Mouse (Mus musculus): ENCODE measurements at regions not wholly inside any gene's neighbourhood (a gene's known extent, or its start where the extent isn't known, plus 50 kb on each side); places are given as distances from the start of the nearest gene placed in this dataset.
A peak's percentile ranks its signal among the peaks of the same experiment; 100 is the strongest.
"Not testable (repeated sequence)": the region's sequence is repeated elsewhere in the genome, so short reads cannot be mapped to it uniquely, and the experiment has no call there.

DNA sequence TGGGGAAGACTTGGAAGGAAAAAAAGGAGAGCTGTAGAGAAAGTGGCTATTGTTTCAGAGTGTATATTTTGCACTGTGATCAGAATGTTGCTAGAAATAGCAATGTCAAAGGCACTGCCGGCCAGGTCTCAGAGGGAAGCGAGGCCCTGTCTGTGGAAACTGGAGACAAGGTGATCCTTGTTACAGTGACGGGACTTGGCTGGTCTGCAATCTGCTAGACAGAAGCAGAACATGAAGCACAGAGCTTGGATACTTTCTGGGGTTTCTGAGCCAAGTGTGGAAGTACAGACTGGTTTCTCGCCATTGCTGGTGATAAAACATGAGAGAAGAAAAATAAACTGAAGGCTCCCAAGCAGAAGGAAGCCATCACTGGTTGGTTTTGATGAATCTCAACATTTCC is 198.3 kb upstream of the Slc7a14 start:
- no peak for DNase-seq

DNA sequence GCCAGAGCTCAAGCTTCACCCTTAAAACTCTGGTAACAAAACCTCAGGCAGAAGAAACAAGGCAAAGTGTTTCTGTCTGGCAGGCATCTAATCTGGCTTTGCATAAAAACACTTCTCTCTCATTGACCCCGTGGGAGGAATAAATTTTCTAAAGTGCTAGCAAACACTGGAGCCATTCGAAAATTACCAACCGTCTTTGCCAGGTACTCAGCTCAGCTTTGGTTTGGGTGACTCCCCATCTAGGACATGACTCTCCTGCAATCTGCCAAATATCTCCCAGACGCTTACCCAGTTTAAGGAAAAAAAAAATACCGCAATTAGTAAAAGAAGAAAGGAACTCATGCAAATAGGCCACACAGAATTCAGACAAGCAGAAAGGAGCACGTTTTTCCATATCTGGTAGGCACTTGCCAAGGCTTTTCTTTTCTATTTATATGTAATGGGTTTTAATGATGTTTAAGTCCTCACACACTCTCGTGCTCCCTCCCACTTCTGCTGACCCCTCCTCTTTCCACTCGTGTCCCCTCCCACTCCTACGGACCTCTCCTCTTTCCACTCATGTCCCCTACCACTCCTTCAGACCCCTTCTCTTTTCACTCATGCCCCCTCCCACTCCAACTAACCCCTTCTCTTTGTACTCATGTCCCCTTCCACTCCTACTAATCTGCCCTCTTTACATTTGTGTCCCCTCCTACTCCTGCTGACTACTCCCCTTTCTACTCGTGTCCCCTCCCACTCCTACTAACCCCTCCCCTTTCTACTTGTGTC is 189.2 kb upstream of the Slc7a14 start:
- no peak for DNase-seq

DNA sequence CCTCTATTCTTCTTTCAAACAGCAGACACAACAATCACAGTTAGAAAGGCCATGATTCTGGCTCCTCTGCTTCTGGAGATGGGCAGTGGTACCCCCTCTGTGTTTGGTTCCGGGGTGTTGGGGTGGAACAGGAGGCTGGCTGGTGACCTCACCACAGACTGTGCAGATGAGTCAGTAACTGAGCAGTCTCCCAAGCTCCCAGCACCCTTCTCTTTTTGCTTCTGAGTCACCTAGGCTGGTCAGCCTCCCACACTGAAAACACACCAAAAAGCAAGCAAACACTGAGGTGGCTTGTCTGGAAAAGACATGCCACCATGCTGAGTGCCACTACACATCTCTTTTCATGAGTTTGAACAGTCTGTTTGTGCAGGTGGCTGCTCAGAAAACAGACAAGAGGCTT is 185.1 kb upstream of the Slc7a14 start:
- no peak for DNase-seq

DNA sequence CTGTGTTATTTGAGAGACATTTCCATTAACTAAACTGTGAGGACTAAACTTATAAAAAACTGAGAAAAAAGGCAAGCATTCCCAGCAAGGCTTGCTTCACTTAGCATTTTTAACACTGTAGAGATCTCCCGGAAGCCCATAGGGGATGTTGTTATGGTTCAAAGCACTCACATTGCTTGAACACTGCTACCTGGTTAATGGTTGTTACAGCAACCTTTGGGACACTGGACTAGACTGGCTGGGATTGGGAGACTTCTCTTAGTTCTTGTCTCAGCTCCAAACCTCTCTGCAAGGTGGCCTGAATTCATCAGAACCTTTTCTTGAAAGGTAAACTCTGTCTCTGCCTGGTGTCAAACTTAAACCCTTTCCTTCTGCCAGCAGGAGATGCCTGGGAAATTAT is 184.5 kb upstream of the Slc7a14 start:
- DNase-seq: peak; percentile 28

DNA sequence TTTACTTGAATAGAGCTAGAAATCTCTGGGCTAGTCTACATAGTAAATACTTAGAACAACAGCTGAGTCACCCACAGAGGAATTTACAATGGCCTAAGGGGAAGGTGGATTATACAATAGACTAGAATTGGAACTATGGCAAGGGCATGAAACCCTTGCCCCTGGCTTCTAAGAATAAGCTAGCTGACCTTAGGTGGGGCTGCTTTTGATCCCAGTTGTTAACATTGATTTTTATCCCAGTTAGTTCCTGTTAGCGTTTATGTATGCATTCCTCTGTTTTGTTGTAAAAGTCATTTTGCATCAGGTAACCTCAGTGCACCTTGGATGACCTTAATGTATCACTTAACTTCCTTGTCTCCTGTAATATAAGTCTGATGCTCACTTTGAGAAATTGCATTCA is 181.6 kb upstream of the Slc7a14 start:
- not testable (repeated sequence) for DNase-seq

DNA sequence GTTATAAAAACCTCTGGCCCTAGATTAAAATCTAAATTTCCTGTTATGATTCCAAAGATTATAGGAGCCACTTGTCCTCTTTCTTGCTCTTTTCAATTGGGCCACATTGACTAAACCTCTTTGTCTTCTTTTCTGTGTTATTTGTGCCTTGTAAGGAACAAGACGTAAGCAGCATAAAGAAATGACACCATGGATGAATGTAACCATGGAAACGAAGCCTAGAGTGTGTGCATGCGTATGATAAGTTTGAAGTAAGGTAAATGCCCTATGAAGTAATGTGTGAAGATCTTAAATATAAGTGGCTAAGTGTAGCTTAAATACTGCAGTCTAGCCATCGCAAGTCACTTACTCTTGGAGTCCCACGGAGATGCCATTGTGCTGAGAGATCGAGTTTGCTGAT is 177.4 kb upstream of the Slc7a14 start:
- no peak for DNase-seq

DNA sequence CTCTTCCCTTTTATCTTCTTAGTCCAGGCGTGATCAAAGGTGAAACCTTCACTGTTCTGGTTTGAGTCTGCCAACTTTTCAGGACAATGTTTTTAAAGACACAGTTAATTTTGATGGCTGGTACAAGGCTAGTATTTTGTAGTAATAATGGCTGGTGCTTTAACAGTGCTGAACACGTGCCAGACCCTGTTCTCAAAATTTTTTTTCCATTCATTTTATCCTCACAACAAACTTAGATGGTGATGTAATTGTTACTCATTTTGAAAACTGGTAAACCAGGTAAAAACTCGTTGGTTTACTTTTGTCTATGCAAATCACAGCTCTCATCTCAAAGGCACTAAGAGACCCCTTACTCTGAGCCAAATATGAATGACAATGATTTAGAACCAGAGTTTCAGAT is 171.8 kb upstream of the Slc7a14 start:
- no peak for DNase-seq

DNA sequence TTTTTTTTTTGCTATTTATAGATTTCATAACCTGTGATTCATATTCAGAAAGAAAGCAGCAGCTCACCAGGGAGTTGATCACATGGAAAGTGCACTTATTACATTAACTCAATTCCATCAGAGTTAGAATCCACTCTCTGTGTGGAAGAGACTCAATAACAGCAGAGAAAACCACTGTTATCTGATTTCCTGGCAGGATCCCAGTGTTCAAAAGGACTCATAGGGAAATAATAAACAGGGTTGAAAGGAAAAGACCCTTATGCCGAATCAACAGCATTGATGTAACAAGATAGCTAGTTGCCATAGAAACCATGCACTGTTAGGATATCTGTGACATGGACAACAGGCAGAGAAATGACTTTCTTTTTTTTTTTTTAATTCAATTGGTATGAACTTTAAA is 157.7 kb upstream of the Slc7a14 start:
- DNase-seq: no peak

DNA sequence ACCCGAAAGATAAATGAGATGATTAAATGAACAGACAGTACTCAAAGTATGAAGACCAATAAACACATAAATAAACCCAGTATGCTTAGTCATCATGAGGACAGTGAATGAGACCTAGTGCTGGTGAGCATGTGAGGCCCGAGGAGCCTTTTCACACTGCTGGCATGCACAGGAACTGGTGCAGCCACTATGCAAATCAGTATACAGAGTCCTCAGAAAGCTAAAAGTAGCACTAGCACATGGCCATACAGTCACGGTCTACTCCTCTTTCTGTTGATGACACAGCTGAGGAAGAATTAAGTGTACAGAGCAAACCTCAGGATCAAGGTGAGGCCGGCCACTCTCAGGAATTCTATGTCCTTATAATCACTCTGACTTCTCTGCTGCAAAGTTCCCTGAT is 154.1 kb upstream of the Slc7a14 start:
- DNase-seq: no peak

DNA sequence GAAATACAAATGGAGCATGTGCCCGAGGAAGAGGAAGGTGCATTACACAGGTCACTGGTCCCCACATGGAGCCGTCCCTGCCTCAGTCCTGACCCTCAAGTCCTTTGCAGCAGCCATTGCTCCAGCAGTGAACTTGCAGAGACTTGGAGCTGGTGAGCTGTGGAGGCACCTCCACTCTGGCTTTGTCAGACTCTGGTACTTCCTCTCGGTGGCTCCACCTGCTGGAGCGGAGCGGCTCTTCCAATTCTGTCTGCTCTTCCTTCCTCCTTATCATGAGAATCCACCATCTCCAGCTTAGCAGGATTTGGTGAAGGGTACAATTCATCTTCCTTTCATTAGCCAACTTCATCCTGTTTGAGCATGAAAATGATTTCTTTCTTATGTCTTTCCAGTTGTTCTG is 149.3 kb upstream of the Slc7a14 start:
- DNase-seq: no peak

DNA sequence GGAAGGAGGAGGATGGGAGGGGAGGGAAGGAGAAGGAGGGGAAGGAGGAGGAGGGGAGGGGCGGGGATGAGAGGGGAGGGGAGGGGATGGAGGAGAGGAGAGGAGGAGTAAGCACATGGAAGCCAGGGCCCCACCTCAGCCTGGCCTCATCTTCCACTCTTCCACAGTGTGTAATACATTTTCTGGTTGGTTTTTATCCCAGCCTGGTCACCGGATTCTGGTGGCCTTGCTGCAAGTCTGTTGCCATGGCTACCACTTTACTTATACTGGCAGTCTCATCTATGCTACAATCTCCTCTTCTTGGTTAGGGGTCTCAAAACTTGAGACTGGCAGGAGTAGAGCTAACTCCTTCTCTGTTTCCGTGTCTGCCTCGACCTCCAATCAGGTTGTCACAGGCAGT is 147.8 kb upstream of the Slc7a14 start:
- no peak for DNase-seq

DNA sequence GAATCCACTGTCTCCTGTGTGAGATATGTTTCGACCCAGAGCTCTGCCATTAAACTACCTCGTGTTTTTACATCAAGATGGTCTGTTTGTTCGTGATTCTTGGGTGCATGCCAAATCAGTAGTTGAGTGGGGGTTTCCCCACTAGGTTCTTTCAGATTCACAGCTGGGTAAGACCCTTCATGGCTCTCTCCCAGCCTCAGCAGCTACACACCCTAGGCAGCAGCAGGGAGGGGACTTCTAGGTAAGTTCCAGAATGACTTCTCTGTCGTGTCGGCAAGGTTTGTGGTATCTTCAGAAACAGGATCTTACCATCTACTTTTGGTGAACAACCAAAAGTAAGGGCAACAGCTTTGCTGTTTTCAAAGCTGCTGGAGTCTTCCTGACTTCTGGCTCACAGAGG is 144.9 kb upstream of the Slc7a14 start:
- DNase-seq: no peak

DNA sequence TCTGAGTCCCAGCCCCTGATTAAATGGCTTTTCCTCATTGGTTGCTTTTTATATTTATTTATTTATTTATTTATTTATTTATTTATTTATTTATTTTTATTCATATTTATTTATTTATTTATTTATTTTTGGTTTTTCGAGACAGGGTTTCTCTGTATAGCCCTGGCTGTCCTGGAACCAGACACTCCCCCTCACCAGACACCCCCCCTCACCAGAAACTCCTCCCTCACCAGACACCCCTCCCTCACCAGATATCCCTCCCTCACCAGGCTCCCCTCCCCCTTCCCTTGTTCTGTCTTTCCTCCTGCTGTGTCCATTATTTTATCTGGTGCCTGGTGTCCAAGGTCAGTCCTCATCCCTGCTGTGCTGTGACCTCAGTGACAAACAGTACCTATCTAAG is 134.7 kb upstream of the Slc7a14 start:
- DNase-seq: no peak

DNA sequence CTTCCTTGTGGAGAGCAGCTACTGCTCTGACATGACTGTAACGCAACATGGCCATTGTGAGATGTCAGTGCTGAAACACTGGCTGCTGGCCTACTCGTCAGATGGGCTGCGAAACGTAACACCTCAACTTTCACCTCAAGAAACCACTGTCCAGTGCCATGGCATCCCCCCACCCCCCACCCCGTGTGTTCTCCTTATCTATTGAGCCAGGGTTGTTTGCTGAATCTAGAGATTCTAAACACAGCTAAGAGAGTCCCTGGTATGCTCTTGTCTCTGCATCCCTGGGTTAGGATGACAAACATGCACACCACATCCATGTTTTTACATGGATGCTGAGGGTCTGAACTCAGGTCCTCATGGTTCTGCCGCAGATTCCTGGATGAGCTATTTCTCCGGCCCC is 134.1 kb upstream of the Slc7a14 start:
- DNase-seq: no peak

DNA sequence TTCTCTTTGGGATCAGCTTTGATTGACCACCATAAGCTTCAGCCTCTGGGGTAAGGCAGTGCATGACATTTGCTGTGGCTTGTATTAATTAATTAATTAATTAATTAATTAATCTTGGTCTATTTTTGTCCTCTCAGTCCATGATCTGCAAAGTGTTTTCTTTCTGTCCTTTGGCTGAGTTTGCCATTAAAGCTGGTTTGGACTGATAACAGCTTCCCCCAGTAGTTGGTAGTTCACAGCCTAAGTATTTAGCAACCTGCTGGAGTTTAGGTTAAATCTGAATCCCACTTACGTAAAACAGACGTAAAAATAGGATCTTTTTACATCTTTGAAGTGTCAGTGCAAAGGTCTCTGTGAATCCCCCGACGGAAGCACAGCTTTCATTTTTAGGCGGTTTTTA is 133.7 kb upstream of the Slc7a14 start:
- no peak for DNase-seq

DNA sequence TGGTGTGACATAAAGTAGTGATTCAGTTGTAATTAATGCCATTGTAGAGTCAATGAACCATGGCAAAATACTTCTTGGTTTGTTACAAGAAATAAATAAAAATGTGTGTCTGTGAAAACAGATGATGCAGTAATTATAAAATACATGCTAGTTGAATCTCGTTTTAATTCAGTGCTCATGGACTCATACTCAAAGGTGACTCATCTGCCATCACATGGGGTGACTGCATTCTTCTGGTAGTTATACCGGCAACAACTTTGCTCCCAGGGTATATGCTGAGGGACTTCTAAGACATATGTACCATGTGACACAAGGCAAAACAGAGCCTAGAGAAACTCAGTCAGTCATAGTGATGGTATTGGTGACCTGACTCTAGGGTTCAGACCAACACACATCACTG is 130.1 kb upstream of the Slc7a14 start:
- no peak for DNase-seq

DNA sequence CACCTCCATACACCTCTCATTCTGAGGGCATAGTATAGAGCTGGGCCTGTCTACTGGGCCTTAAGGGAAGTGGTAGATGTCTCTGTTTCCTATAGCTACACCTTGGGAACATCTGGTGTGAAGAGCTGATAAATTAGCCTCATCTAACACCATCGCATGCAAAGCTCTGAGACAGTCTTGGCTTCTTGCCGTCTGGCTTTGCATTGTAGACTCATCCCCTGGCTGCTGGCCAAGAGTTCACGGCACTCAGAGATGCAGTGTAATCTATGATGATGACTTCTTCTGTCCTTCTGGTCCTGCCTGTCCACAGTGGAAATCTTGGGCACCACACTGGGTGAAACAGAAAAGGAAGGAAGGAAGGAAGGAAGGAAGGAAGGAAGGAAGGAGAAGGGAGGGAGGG is 127.8 kb upstream of the Slc7a14 start:
- no peak for DNase-seq

DNA sequence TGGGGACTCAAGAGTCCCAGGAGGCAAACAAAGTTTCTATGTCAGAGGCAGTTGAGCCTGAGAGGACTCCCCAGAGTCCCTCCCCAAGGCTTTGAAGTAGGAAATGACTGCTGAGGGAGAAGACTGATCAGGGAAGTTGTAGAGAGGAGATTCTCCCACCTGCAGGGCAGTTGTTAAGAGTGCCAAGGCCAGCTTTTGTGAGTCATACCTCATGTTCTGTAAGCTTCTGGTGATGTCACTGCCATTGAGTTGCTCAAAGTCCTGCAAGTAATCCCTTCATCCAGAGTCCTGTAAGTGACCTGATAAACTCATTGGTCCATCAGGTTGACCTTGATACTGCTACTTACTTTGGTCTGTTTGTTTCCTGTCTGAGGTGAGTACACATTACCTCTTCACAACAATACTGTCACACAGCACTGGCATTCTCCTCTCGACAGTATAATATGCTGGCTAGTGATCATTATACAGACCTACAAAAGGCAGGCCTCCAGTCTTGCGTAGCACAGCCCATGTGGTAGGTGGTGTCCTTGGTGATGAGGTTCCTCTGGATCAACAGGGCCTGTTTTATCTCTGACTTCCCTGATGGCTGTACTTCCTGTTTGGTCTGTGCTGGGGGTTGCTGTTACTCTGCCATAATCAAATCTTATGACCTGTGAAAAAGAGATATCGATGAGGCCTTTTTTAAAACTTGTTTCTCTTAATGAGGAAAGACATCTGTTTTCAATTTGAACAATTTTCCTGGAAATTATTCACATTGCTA is 125.2 kb upstream of the Slc7a14 start:
- no peak for DNase-seq

DNA sequence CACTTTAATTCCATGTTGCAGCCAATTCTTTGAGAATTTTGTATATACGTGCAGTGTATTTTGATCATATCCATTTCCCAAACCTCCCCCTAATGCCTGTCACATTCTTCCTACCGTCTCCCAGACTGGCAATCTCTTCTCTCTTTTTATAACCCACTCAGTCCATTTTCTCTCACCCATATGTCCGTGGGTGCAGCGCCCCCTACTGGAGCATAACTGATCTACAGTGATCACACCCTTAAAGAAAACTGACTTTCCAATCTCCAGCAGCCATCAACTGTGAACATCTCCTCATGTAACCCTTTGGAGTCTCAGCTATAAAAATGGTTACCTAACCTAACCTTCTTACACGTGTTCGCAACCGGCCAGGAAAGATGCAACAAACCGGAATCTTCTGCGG is 123.0 kb upstream of the Slc7a14 start:
- no peak for DNase-seq

DNA sequence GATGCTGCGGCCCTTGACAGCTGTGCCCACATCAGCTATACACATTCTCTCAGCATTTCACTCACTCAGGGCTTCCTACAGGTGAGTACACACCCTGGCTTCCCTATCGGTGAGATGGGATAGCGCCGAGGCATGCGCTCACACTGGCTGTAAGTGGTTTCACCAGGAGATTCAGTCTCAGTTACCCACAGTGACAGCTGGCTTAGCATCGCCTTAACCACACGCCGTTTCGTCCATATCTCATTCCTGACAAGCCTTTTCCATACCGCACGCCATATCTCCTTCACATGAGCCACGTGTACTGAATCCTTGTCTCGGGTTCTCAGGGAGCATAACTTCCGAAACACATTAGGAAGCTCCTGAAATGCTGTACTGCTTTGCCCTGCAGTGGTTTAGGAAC is 113.3 kb upstream of the Slc7a14 start:
- DNase-seq: no peak

DNA sequence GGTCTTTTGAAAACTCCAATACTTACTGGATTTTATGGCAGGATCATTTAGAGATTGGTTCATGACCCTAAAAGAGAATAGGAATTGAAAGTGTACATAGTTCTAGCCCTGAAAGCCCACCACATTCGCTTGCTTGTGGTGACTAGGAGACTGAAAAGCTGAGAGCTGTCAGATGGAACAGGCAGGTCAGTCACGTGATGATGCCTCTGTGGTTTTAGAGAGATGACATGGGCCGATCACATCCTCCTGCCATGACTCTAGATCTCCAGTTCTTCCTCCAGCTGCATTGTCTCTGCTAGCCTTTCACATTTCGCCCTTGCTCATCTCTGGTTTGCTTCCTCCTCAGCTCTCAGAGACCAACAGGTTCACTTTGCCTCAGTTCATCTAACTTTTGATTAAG is 98.6 kb upstream of the Slc7a14 start:
- no peak for DNase-seq

DNA sequence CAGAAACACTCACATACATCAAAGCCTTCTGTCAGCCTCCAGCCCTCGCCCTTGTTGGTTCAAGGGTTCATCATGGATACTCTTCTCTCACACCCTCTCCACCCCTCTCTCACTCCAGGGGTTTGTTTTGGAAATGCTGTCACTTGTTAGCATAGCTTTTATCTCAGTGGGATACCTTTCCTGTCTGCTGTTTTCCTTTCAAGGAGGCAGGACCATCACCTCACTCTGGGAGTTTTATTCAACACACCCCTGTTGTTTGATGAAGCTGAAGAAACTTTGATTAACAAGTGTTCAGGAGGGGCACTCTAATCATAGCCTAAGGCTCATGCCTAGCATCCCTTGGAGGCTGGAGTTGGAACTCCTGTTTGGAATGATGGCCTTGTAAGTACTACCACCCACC is 95.7 kb upstream of the Slc7a14 start:
- no peak for DNase-seq

DNA sequence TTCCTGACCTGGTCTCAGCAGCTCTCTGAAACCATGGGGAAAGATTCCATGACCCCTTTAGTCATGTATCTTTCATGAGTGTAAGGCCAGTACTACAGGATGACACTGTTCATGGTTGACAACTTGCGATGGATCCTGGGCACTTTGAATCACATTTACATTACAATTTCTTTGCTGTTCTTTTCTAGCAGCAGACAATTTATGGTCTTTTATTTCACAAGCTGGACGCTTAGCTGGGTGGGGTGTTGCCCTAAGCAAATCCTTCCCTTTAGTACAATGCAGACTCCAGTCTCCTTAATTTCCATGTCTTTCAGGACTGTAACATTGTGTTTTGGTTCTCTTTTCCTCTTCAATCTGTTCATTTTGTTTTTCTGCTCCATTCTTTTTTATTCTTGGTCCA is 89.0 kb upstream of the Slc7a14 start:
- DNase-seq: no peak

DNA sequence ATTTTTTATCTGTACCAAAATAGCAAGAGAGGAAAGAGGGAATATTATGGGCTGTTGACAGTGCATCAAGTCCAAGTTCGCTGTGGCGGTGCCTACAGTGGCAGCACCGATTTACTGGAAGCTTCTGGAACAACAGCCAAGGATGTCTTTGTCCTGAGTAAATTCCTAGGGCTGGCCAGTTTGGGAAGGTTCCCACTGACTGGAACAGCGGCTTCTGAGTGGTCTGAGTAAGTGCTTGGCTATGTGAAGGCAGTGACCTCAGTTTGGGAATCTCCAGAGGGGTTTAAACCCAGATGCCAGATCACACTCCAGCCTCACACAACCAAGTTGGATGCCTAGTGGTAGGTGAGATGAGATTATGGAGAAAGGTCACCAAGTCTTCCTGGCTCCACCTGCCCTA is 84.4 kb upstream of the Slc7a14 start:
- no peak for DNase-seq

DNA sequence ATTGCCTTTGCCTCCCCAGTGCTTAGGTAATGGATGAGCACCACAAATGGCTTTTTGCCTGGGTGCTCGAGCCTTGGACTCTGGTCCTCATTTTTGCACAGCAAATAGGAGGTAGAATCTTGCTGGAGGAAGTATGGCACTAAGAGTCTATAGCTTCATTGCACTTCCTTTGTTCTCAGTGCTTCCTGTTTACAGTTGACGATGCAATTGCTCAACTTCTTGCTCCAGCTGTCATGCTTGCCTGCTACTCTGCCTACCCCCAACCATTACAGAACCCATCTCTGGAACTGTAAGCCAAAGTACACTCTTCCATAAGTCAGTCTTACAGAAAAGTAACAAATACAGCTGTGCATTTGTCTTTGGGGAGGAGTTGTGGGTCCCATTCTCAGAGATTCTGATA is 79.8 kb upstream of the Slc7a14 start:
- DNase-seq: no peak
